Mouse (Mus musculus) E14TG2a.4 (cell line): ENCODE data around the gene Pfdn6.

Experiments
- CTCF ChIP-seq: conservative IDR thresholded peaks from 2 replicates; pipeline ENCODE4 v1.5.1; 2014; ENCODE audit warnings: low read length
- NANOG ChIP-seq: IDR thresholded peaks from 2 replicates; pipeline ENCODE4 v1.6.1; 2014; ENCODE audit warnings: borderline replicate concordance, low read length, mixed read lengths

- TF ChIP-seq CTCF (no peak), NANOG (no peak)
Measured at GRCm38 (mm10) chr17:33950131-33950625, 10.0 kb upstream of the Pfdn6 start.
